Mouse (Mus musculus): Measurements from ENCODE around the gene Cd300lf.

Gene Cd300lf

GRCm38 (mm10) chr11:115106638-115107037, 27.2 kb downstream of the Cd300lf start:
- no peak for DNase-seq (ENCODE audit: low read depth in 1 of 2, low spot score in 2 of 2)

GRCm38 (mm10) chr11:115104769-115105563, 28.8 kb downstream of the Cd300lf start:
- DNase-seq (ENCODE audit: low read depth in 1 of 2, low spot score in 2 of 2) = no peak

DNA sequence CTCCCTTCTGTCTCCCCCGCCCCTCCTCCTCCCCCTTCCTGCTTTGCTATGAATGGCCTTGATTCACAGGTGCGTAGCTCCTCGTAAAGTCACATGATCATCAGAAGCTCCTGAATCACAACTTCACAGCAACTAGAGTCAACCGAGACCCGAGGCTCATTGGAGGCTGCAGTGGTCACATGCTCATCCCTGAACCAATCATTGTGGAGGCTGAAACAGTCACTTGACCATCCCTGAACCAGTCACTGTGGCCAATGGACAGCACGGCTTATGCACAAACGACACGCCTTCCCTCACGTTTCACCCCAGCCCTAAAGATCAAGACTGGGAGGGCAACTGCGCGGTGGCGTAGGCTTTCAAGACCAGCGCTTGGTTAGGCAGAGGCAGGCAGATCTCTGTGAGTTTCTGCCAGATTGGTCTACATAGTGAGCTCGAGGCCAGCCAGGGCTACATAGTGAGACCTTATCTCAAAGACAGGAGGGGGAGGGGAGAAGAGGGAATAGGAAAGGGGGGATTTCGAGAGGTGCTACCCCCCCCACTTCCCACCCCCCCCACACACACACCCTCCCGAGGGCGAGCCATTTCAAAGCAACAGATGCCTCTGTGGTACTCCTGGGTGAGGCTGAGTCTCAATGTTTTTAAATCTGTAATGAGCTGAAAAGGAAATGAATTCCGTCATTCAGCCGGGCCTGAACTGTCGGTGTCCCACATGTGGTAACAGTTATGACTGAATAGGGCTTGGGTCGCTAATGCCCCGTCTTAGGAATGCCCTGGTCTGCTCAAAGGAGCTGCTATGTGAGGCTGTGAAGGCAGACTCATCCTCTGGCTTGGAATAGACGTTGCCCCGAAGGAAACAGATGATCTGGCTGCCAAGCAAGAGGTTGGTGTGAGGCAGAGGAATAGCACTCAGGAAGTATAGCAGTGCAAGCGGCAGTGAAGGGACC, 30.1 kb downstream of the Cd300lf start:
- DNase-seq (ENCODE audit: low read depth in 1 of 2, low spot score in 2 of 2) = no peak

DNA sequence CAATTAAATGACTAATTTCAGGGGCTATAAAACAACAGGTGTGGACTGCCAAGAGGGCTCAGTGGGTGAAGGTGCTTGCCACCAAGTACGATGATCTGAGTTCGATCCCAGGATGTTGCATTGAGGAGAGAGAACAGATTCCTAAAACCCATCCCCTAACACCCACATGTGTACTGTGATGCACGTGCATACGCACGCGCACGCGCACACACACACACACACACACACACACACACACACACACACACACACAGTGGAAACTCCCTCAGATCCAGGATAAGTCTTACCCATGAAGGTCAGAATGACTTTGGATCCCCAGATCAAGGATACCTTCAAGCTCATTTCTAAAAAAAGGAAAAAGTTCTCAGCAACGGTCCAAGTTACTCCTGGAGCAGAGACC, 31.7 kb downstream of the Cd300lf start:
- no peak for DNase-seq (ENCODE audit: low read depth in 1 of 2, low spot score in 2 of 2)

DNA sequence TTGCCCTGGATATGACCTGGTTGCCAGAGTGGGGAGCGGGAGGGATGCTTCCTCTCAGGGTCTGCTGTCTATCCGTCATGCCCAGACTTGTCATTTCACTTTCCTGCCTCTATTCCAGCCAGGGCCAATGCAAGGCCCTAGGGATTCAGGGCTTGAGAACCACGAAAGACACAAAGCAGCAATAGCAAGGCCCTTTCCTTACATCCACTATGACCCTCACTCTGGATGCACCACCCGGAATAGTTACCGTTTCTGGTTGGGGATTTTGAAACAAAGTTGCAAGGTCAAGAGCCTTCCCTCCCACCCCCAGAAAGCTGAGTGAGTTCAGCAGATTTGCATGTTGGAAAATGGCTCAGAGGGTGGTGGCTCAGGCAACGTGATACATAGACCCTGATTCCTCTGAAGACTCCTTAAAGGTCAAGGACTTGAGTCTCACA, 32.2 kb downstream of the Cd300lf start:
- DNase-seq (ENCODE audit: low read depth in 1 of 2, low spot score in 2 of 2) = no peak

DNA sequence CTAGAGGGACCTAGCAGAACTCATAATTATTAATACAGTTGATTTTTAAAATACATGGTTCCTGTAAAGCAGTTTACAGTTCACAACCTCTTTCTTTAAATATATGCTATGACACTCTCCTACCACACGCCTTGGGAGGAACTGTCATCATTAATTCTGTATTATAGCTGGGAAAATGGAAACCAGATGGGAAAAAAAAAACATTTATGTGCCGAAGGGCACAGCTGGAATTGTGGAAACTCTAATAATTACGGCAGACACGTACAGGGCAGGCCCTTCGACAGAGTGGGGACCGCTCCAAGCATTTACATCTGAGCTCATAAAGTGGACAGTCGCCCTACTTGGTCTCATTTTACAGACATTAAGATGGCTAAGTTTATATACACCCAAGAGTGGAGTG, 33.1 kb downstream of the Cd300lf start:
- no peak for DNase-seq (ENCODE audit: low read depth in 1 of 2, low spot score in 2 of 2)

GRCm38 (mm10) chr11:115100032-115100621, 33.7 kb downstream of the Cd300lf start:
- no peak for DNase-seq (ENCODE audit: low read depth in 1 of 2, low spot score in 2 of 2)

DNA sequence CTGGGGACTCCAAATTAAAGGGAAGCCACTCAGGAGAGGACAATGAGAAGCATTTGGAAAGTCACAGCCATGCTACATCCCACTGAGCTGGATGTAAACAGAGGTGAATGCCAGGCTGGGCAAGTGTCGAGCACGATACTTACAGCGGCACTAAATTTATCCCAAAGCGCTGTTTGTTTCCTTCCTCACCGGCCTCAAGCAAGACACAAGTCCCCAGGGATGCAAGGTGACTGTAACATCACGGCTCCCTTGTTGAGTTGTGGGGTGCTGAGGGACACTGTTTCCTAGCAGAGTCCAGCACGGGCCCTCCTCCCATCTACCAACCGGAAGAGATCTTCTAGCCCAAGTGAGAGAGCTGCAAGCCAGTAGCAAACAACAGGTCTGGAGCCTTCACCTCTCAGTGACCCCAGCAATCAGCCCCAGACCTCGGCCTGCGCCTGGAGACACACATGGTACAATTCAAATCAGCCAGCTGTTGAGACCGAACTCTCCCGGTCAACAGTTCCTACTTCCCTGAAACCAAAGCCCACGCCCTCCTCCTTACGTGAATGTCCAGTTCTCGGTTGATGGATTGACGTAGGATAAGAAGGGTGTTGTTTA, 34.5 kb downstream of the Cd300lf start:
- no peak for DNase-seq (ENCODE audit: low read depth in 1 of 2, low spot score in 2 of 2)

DNA sequence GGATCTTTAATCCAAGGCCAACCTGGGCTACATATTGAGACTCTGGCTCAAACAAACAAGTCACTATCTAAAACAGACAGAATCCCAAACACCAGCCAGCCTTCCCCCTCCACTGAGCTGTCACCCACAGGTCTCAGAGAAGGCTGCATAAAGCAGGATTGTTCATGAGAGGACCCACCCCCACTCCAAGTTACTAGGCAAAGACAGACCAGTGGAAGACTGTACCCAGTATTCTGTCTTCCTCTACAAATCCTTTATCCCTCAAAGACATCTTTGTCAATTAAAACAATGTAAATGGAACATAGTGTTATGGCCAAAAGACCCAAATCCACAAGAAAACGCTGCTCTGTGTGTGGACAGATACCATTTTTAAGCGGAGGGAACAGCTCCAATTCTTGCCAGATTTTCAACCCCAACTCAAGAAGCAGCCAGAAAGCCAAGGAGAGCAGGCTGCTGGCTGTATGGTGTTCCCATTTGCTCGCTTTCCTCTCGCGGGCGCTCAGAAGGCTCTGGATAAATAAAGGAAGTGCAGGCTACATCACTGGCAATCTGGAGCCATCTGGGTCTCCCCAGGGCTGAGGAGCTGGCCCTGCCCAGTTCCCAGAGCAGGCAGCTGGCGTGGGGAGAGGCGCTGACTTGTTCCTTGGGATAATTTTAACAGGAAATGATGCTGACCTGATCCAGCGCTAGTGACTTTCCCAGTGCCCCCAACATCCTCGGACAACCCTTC, 35.4 kb downstream of the Cd300lf start:
- DNase-seq (ENCODE audit: low read depth in 1 of 2, low spot score in 2 of 2) = no peak

- DNase-seq (ENCODE audit: low read depth in 1 of 2, low spot score in 2 of 2) = no peak
Measured at GRCm38 (mm10) chr11:115092140-115092539, 41.7 kb downstream of the Cd300lf start.

GRCm38 (mm10) chr11:115091362-115091901, 42.4 kb downstream of the Cd300lf start, which contains the start of gene Rab37:
Rab37 (plus strand) TSS chr11:115091431.
- DNase-seq (ENCODE audit: low read depth in 1 of 2, low spot score in 2 of 2) = no peak

DNA sequence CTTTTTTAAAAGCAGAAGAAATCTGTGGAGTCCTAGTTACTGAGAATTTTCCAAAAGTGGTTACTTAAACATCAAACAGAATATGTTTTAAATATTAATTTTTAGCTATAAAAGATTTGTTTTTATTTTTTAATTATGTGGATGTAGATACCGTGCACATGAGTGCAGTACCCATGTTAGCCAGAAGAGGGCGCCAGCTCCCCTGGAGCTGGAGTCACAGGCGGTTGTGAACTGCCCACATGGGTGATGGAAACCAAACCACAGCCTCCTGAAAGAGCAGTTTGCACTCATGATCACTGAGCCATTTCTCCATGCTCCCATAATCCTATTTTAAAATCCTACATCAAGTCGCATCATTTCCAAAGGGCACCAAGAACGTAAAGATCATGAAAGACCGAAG, 43.9 kb downstream of the Cd300lf start:
- DNase-seq (ENCODE audit: low read depth in 1 of 2, low spot score in 2 of 2) = no peak

DNA sequence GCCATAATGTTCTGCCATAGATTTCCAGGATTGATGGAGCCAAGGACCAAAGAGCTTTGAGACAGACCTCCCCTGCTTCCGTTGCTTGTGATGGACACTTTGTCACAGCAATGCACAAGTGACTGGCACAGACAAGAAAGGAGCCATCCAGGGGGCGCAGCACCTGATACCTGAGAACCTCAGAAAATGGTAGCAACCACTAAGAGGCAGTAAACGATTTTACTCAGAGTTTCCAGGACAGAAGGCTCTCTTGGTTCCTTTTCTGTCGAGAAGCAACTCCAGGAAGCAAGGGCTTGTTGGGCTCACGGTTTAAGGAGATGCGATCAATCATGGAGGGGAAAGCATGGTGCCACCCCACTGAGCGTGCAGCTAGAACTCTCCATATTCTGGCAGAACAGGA, 47.6 kb downstream of the Cd300lf start:
- no peak for DNase-seq (ENCODE audit: low read depth in 1 of 2, low spot score in 2 of 2)

- no peak for DNase-seq (ENCODE audit: low read depth in 1 of 2, low spot score in 2 of 2)
Measured at GRCm38 (mm10) chr11:115085064-115085463, 48.7 kb downstream of the Cd300lf start.

- no peak for DNase-seq (ENCODE audit: low read depth in 1 of 2, low spot score in 2 of 2)
Measured at GRCm38 (mm10) chr11:115084595-115084994, 49.2 kb downstream of the Cd300lf start.

GRCm38 (mm10) chr11:115083376-115084139, 50.2 kb downstream of the Cd300lf start:
- peak; percentile 29 to 59 for DNase-seq (ENCODE audit: low read depth in 1 of 2, low spot score in 2 of 2)

DNA sequence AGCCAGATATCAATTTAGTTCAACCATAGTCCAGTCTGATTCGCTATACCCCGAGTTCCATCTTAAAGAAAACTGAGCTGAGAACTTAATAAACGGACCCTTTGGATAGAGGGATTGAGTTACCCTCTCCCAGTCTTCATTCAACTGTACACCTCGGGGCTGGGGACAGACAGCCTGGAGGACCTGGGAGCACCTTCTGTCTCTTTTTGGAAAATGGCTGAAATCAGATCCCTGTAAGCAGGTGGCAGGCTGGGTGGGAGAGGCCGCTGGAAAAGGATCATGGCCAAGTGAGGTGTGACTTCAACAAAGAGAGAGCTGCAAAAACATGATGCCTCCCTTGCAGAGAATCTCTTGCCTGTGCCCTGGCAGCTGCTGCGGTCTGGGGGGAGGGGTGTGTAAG, 51.6 kb downstream of the Cd300lf start:
- no peak for DNase-seq (ENCODE audit: low read depth in 1 of 2, low spot score in 2 of 2)

DNA sequence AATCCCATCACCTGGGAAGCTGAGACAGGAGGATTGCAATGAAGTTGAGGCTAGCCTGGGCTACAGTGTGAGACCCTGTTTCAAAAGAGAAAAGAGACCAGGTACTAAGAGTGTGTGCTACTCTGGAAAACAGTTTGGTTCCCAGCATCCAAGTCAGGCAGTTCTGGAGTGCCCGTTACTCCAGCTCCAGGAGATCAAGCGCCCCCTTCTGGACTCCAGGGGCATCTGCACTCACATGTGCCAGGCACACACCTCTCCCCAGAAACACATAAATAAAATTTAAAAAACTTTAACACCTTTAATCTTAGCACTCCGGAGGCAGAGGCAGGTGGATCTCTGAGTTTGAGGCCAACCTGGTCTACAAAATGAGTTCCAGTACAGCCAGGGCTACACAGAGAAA, 52.4 kb downstream of the Cd300lf start:
- no peak for DNase-seq (ENCODE audit: low read depth in 1 of 2, low spot score in 2 of 2)

DNA sequence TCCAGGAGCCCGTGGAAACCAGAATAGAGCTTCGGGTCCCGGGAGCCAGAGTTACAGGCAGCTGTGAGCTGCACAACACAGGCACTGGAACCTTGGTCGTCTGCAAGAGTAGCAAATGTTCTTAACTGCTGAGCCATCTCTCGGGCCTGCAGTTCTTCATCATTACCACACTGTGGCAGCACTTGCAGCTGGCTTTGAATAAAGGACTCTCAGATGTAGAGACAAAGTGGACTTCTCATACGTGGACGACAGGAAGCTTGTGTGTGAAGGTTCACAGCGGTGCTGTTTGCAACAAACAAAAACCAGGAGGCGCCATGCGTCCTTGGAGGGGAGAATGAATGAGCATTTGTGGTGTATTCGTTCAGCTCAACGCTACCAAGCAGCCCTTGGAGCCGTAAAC, 52.9 kb downstream of the Cd300lf start:
- DNase-seq (ENCODE audit: low read depth in 1 of 2, low spot score in 2 of 2) = peak in 1 of 2 experiments; percentile 51
